Mouse (Mus musculus): ENCODE results near the gene Prickle3. TPM values are rescaled to one million over a fixed set of nuclear protein-coding genes. Genes with fewer than 3 reads are reported as not detected.

Prickle3 gene
- total RNA-seq (2023) = 24.4 to 28.3 TPM (median 25.8 TPM) in 4 replicates

GRCm38 (mm10) chrX:7657221-7657639, at the start of gene Prickle3:
Gene Prickle3, plus strand, starts transcription at chrX:7657260.

DNA sequence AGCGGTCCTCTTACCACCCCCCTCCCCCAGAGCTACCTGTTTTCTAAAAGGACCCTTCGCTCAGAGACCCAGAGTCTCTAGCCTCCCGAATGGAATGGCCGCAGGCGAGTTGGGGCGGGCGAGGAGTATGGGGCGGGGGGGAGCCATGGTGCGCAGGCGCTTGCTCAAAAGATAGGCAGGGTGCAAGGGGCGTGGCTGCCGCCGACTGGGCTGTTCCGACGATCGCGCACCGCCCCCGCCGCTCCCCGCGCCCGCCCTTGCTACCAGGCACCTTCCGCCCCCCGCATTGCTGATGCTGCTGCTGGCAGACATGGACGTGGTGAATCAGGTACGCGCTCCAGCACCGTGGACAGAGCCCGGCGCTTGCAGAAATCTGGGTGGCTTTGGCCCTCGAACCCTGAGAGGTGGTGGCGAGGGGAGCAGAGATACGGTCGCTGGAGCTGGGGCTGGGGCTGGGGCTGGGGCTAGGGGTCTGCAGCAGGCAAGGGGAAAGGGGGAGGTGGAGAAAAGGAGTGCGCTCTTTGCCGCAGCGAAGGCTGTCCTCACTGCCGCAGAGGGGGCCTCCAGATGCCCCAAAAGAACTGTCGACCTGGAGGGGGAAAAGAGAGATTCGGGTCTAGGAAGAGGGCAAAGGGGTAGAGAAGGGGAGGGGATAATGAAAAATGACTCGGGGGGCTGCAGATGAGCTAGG, 18.5 kb upstream of the Prickle3 start, which contains the start of gene Syp:
Syp (plus strand) TSS at position 71 of the 691 bp plus-strand sequence.

GRCm38 (mm10) chrX:7670921-7671623, 14.0 kb downstream of the Prickle3 start, which contains the start of gene Plp2:
Gene Plp2, minus strand, starts transcription at chrX:7671390.

GRCm38 (mm10) chrX:7680864-7681263, 23.8 kb downstream of the Prickle3 start, which contains the start of gene Magix:
Gene Magix, minus strand, starts transcription at chrX:7681251.

DNA sequence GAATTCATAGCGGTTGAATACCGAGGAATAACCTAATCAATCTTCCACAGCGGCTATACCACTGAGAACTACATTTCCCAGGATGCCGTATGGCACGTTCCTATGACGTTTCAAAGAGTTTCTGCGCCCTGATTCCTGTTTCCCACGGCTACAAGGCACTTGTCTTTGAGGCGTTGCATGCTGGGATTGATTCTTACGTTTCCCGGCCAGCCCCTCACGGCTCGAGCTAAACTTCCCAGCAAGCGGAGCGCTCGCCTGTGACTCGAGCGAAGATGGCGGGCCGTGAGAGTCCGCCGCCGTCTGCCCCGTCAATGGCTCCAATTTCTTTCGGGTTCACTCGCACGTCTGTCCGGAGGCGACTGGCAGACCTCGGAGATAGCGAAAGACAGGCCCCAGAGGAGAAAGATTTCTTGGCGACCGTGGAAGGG, 39.9 kb downstream of the Prickle3 start, which contains the start of gene Gpkow:
Gpkow (plus strand) TSS at position 178 of the 428 bp plus-strand sequence.

GRCm38 (mm10) chrX:7714135-7714899, 57.3 kb downstream of the Prickle3 start, which contains the start of gene Wdr45:
Gene Wdr45, plus strand, starts transcription at chrX:7714333.

Other genes starting within 250 kb of the Prickle3 start
- gene Foxp3, start 83.6 kb upstream of the Prickle3 start, total RNA-seq (2023) = 0.49 TPM in 1 of 4 replicates, not detected in the others
- 5.1 to 6.6 TPM (median 5.3 TPM) in 4 replicates for gene Ppp1r3f, start 83.0 kb upstream of the Prickle3 start, total RNA-seq (2023)
- 19.2 to 22.5 TPM (median 20.0 TPM) in 4 replicates for gene Ccdc22, start 51.7 kb upstream of the Prickle3 start, total RNA-seq (2023)
- gene Cacna1f, start 50.2 kb upstream of the Prickle3 start, total RNA-seq (2023) = not detected in 4 replicates
- gene Syp, start 18.8 kb upstream of the Prickle3 start, total RNA-seq (2023) = 0.36 to 0.58 TPM (median 0.56 TPM) in 3 of 4 replicates, not detected in the other
- gene Plp2, start 14.1 kb downstream of the Prickle3 start, total RNA-seq (2023) = 85.6 to 91.6 TPM (median 88.3 TPM) in 4 replicates
- gene Magix, start 24.0 kb downstream of the Prickle3 start, total RNA-seq (2023) = not detected in 4 replicates
- gene Gpkow, start 39.9 kb downstream of the Prickle3 start, total RNA-seq (2023) = 45.1 to 48.2 TPM (median 46.2 TPM) in 4 replicates
- 58.2 to 89.6 TPM (median 70.2 TPM) in 4 replicates for gene Wdr45, start 57.1 kb downstream of the Prickle3 start, total RNA-seq (2023)
- not detected in 4 replicates for gene Gm45208, start 65.0 kb downstream of the Prickle3 start, total RNA-seq (2023)
- 9.6 to 13.9 TPM (median 12.0 TPM) in 4 replicates for gene Praf2, start 71.2 kb downstream of the Prickle3 start, total RNA-seq (2023)
- gene Ccdc120, start 93.6 kb downstream of the Prickle3 start, total RNA-seq (2023) = not detected in 4 replicates
- gene Tfe3, start 105.3 kb downstream of the Prickle3 start, total RNA-seq (2023) = 26.2 to 36.6 TPM (median 32.7 TPM) in 4 replicates
- 277 to 286 TPM (median 284 TPM) in 4 replicates for gene Gripap1, start 132.5 kb downstream of the Prickle3 start, total RNA-seq (2023)
- 1.5 to 2.4 TPM (median 1.9 TPM) in 4 replicates for gene Kcnd1, start 165.0 kb downstream of the Prickle3 start, total RNA-seq (2023)
- 168 to 185 TPM (median 181 TPM) in 4 replicates for gene Otud5, start 184.1 kb downstream of the Prickle3 start, total RNA-seq (2023)
- 36.0 to 41.3 TPM (median 37.2 TPM) in 4 replicates for gene Pim2, start 221.0 kb downstream of the Prickle3 start, total RNA-seq (2023)
- gene Slc35a2, start 226.8 kb downstream of the Prickle3 start, total RNA-seq (2023) = 28.8 to 38.6 TPM (median 35.1 TPM) in 4 replicates
- gene Pqbp1, start 242.0 kb downstream of the Prickle3 start, total RNA-seq (2023) = 126 to 133 TPM (median 129 TPM) in 4 replicates
- gene Timm17b, start 242.1 kb downstream of the Prickle3 start, total RNA-seq (2023) = 38.8 to 55.7 TPM (median 51.5 TPM) in 4 replicates